Mouse (Mus musculus) forebrain, embryonic 14.5 days (tissue): ENCODE measurements at regions not wholly inside any gene's neighbourhood (a gene's known extent, or its start where the extent isn't known, plus 50 kb on each side); places are given as distances from the start of the nearest gene placed in this dataset.

Experiments used
- ATAC-seq: fragments of 200-750 bp; cut with Nextera tagmentation; 2 replicates; pipeline ENCODE4 v1.8.0; 2017; ENCODE audit warnings: mild to moderate bottlenecking, moderate library complexity
- DNase-seq: peaks from one replicate; pipeline ENCODE4 v3.0.0-alpha.2; 2015; ENCODE audit warnings: low spot score
- H3K27ac ChIP-seq: fragments of 300-500 bp; sonication (generic); 2 replicates; pipeline ENCODE4 v1.5.1; 2014; ENCODE audit warnings: low read depth, mild to moderate bottlenecking, control low read depth, low read length, moderate library complexity
- H3K27me3 ChIP-seq: fragments of 300-500 bp; sonication (generic); replicated peaks from 2 replicates; pipeline ENCODE4 v1.6.1; 2014; ENCODE audit warnings: low read length, control low read depth, mixed read lengths; ENCODE audit not compliant: control insufficient read depth, insufficient read depth
- H3K36me3 ChIP-seq: fragments of 300-500 bp; sonication (generic); 2 replicates; pipeline ENCODE4 v1.6.1; 2014; ENCODE audit warnings: low read length, control low read depth; ENCODE audit not compliant: control insufficient read depth, insufficient read depth
- H3K4me1 ChIP-seq: fragments of 300-500 bp; sonication (generic); 2 replicates; pipeline ENCODE4 v1.6.1; 2014; ENCODE audit warnings: antibody characterized with exemption, low read length, control low read depth; ENCODE audit not compliant: control insufficient read depth, insufficient read depth
- H3K4me2 ChIP-seq: fragments of 300-500 bp; sonication (generic); 2 replicates; pipeline ENCODE4 v1.6.1; 2014; ENCODE audit warnings: mild to moderate bottlenecking, control low read depth, low read length
- H3K4me3 ChIP-seq: fragments of 300-500 bp; sonication (generic); 2 replicates; pipeline ENCODE4 v1.5.1; 2014; ENCODE audit warnings: low read depth, low read length, control low read depth
- H3K9ac ChIP-seq: fragments of 300-500 bp; sonication (generic); 2 replicates; pipeline ENCODE4 v1.6.1; 2014; ENCODE audit warnings: mild to moderate bottlenecking, low read length, control low read depth, moderate library complexity
- H3K9me3 ChIP-seq: fragments of 300-500 bp; sonication (generic); replicated peaks from 2 replicates; pipeline ENCODE4 v1.6.1; 2016; ENCODE audit warnings: low read length, control low read depth, mixed read lengths; ENCODE audit not compliant: control insufficient read depth
- WGBS: fragments of 180-500 bp; shearing (Covaris S2); extraction: QIAGEN DNeasy Blood & Tissue Kit; methylation state at CpG from one replicate; pipeline ENCODE4 v1.1.7; 2014; 5-methylcytosine and 5-hydroxymethylcytosine counted together

GRCm38 (mm10) chr13:46096968-46097367 lies 132.2 kb upstream of the Atxn1 start:
- Histone ChIP-seq H3K4me1 (no peaks in the 10 kb centered on the region), H3K9ac (no peak overlapping the region), H3K4me2 (no peak overlapping the region), H3K36me3 (no peaks in the 10 kb centered on the region), H3K27ac (no peak overlapping the region), H3K27me3 (no peaks in the 10 kb centered on the region), H3K4me3 (no peak overlapping the region), H3K9me3 (no peaks in the 10 kb centered on the region)
- DNase-seq (peak; percentile 57), ATAC-seq (no peak)
- 5% methylated on average over 5 of the region's 5 CpGs for WGBS

- Histone ChIP-seq H3K4me1 (no peaks in the 10 kb centered on the region), H3K27me3 (no peaks in the 10 kb centered on the region), H3K4me2 (no peak overlapping the region), H3K9me3 (no peaks in the 10 kb centered on the region), H3K27ac (no peak overlapping the region), H3K36me3 (no peaks in the 10 kb centered on the region), H3K4me3 (no peak overlapping the region), H3K9ac (no peak overlapping the region)
- ATAC-seq (no peak), DNase-seq (no peak)
- WGBS: 59% methylated on average over 8 of the region's 8 CpGs
Measured at GRCm38 (mm10) chr13:46096416-46096815, 131.6 kb upstream of the Atxn1 start.

- 85% methylated on average over 3 of the region's 3 CpGs for WGBS
- H3K4me2 ChIP-seq: no peak overlapping the region
- H3K9ac ChIP-seq: no peak overlapping the region
- no peaks in the 10 kb centered on the region for H3K4me1 ChIP-seq
- H3K36me3 ChIP-seq: no peaks in the 10 kb centered on the region
- H3K27ac ChIP-seq: no peak overlapping the region
- H3K27me3 ChIP-seq: no peaks in the 10 kb centered on the region
- no peak overlapping the region for H3K4me3 ChIP-seq
- ATAC-seq (no peak), DNase-seq (no peak)
- no peaks in the 10 kb centered on the region for H3K9me3 ChIP-seq
Measured at GRCm38 (mm10) chr13:46092787-46093186, 128.0 kb upstream of the Atxn1 start.

- DNase-seq (no peak), ATAC-seq (no peak)
- Histone ChIP-seq H3K36me3 (no peaks in the 10 kb centered on the region), H3K4me3 (no peak overlapping the region), H3K27ac (no peak overlapping the region), H3K4me2 (no peak overlapping the region), H3K27me3 (no peaks in the 10 kb centered on the region), H3K4me1 (no peaks in the 10 kb centered on the region), H3K9ac (no peak overlapping the region), H3K9me3 (no peaks in the 10 kb centered on the region)
- WGBS: 83% methylated on average over 5 of the region's 5 CpGs
Measured at GRCm38 (mm10) chr13:46091109-46091508, 126.3 kb upstream of the Atxn1 start.

GRCm38 (mm10) chr13:46088237-46088636 lies 123.4 kb upstream of the Atxn1 start:
- Histone ChIP-seq H3K4me3 (no peak overlapping the region), H3K9me3 (no peaks in the 10 kb centered on the region), H3K4me1 (no peaks in the 10 kb centered on the region), H3K27ac (no peak overlapping the region), H3K4me2 (no peak overlapping the region), H3K36me3 (no peaks in the 10 kb centered on the region), H3K9ac (no peak overlapping the region), H3K27me3 (no peaks in the 10 kb centered on the region)
- no peak for DNase-seq
- ATAC-seq: no peak
- 90% methylated on average over 3 of the region's 3 CpGs for WGBS

GRCm38 (mm10) chr13:46087663-46088062 lies 122.9 kb upstream of the Atxn1 start:
- ATAC-seq (no peak), DNase-seq (no peak)
- no peak overlapping the region for H3K4me2 ChIP-seq
- no peaks in the 10 kb centered on the region for H3K4me1 ChIP-seq
- H3K9ac ChIP-seq: no peak overlapping the region
- no peak overlapping the region for H3K27ac ChIP-seq
- H3K4me3 ChIP-seq: no peak overlapping the region
- WGBS: 79% methylated on average over 4 of the region's 4 CpGs
- H3K27me3 ChIP-seq: no peaks in the 10 kb centered on the region
- no peaks in the 10 kb centered on the region for H3K36me3 ChIP-seq
- no peaks in the 10 kb centered on the region for H3K9me3 ChIP-seq

GRCm38 (mm10) chr13:46076879-46077278 lies 112.1 kb upstream of the Atxn1 start:
- no peaks in the 10 kb centered on the region for H3K36me3 ChIP-seq
- DNase-seq: no peak
- H3K9ac ChIP-seq: no peak overlapping the region
- no peak overlapping the region for H3K4me3 ChIP-seq
- no peaks in the 10 kb centered on the region for H3K4me1 ChIP-seq
- 81% methylated on average over 6 of the region's 6 CpGs for WGBS
- no peak for ATAC-seq
- H3K4me2 ChIP-seq: no peak overlapping the region
- H3K27me3 ChIP-seq: no peaks in the 10 kb centered on the region
- H3K27ac ChIP-seq: no peak overlapping the region
- H3K9me3 ChIP-seq: no peaks in the 10 kb centered on the region

- H3K9me3 ChIP-seq: no peaks in the 10 kb centered on the region
- ATAC-seq: no peak
- WGBS: 89% methylated on average over 4 of the region's 4 CpGs
- no peak for DNase-seq
- H3K27ac ChIP-seq: no peak overlapping the region
- no peaks in the 10 kb centered on the region for H3K27me3 ChIP-seq
- H3K4me1 ChIP-seq: no peaks in the 10 kb centered on the region
- no peaks in the 10 kb centered on the region for H3K36me3 ChIP-seq
- no peak overlapping the region for H3K4me2 ChIP-seq
- no peak overlapping the region for H3K4me3 ChIP-seq
- H3K9ac ChIP-seq: no peak overlapping the region
Measured at GRCm38 (mm10) chr13:46071670-46072069, 106.9 kb upstream of the Atxn1 start.

GRCm38 (mm10) chr13:46069571-46069970 lies 104.8 kb upstream of the Atxn1 start:
- no peak overlapping the region for H3K4me3 ChIP-seq
- no peaks in the 10 kb centered on the region for H3K27me3 ChIP-seq
- no peaks in the 10 kb centered on the region for H3K36me3 ChIP-seq
- no peaks in the 10 kb centered on the region for H3K9me3 ChIP-seq
- H3K9ac ChIP-seq: no peak overlapping the region
- 82% methylated on average over 3 of the region's 3 CpGs for WGBS
- no peak for ATAC-seq
- H3K4me2 ChIP-seq: no peak overlapping the region
- H3K27ac ChIP-seq: no peak overlapping the region
- H3K4me1 ChIP-seq: no peaks in the 10 kb centered on the region
- no peak for DNase-seq
